Mouse (Mus musculus): ENCODE results near the gene Rgcc. TPM values are rescaled to one million over a fixed set of nuclear protein-coding genes. Genes with fewer than 3 reads are reported as not detected.

Rgcc gene
- total RNA-seq, 1 experiment, result 0.71 TPM

DNA sequence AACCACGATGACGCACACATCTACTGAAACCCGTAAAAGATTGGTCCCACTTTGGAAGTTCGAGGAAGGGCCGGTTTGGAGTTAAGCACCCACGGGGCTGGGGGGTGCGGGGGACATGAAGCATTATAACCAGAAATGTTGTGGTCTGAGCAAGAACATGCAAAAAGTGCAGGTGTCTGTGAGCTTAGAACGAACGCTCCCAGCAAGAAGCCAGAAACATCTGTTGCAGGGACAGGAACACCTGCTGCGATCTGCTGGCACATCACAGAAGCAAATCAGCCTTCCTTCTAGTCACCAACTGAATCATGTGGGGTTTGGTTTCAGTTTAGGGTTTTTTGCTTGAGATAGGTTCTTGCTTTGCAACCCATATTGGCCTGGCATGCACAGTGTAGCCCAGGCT is 33.6 kb downstream of the Rgcc start:
- no peak overlapping the region for H3K4me3 ChIP-seq (ENCODE audit: insufficient read depth in 1 of 2, low read depth in 1 of 2, low read length in 2 of 2, poor library complexity in 1 of 2, severe bottlenecking in 1 of 2)
- H3K9ac ChIP-seq (ENCODE audit: insufficient read depth, low read depth, low read length, poor library complexity, severe bottlenecking), result no peak overlapping the region
- no peaks in the 10 kb centered on the region for H3K9me3 ChIP-seq (ENCODE audit: control insufficient read depth, insufficient read depth, low read depth, low read length)
- TF ChIP-seq ZNF384 (IDR thresholded peaks at IDR 0.05; ENCODE audit: low read depth, low read length), result no peak
- no peak for TF ChIP-seq MAFK (IDR thresholded peaks at IDR 0.05; ENCODE audit: insufficient read depth, low read depth, low read length)
- no peak for TF ChIP-seq HCFC1 (IDR thresholded peaks at IDR 0.05; ENCODE audit: borderline replicate concordance, insufficient read depth, low read length)
- no peak for TF ChIP-seq ZC3H11A (IDR thresholded peaks at IDR 0.05; ENCODE audit: borderline replicate concordance, low read depth, low read length)
- H3K4me1 ChIP-seq (ENCODE audit: control insufficient read depth in 2 of 2, insufficient read depth in 2 of 2, low read length in 2 of 2, poor library complexity in 1 of 2), result peaks cover 0 to under 1% of the 10 kb centered on the region in 2 experiments; a peak in 1 of 4 replicates
- H3K27ac ChIP-seq (ENCODE audit: insufficient read depth, low read depth, low read length, poor library complexity, severe bottlenecking), result no peak overlapping the region
- in situ Hi-C loops (cut with MboI; ENCODE audit: low sequenced_read_pairs in 2 of 2, unreplicated experiment in 2 of 2), result no loop called here
- H3K36me3 ChIP-seq (ENCODE audit: control insufficient read depth, insufficient read depth, low read length, poor library complexity, severe bottlenecking), result no peaks in the 10 kb centered on the region
- DNase-seq (ENCODE audit: low read depth, low spot score), result no peak

DNA sequence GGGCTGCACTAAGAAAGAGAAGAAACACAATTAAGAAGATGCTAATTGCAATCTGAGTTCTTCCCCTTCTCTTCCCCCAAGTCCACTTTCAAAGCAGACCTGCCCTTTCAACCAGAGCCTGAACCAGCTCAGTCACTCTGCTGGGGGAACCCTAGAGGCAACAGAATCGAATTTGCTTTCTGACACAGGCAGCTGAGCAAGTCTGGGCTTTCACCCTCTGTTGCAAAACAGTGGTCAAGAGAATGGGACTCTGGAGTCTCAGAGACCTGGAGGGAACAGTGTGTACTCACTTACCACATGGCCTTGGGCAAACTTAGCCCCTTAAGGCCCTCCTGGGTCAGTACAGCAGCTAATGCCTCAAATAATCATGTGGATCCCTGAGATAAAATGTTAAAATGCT is 34.1 kb downstream of the Rgcc start:
- Histone ChIP-seq H3K27ac (ENCODE audit: insufficient read depth, low read depth, low read length, poor library complexity, severe bottlenecking) (no peak overlapping the region), H3K36me3 (ENCODE audit: control insufficient read depth, insufficient read depth, low read length, poor library complexity, severe bottlenecking) (no peaks in the 10 kb centered on the region), H3K9ac (ENCODE audit: insufficient read depth, low read depth, low read length, poor library complexity, severe bottlenecking) (no peak overlapping the region), H3K4me1 (ENCODE audit: control insufficient read depth in 2 of 2, insufficient read depth in 2 of 2, low read length in 2 of 2, poor library complexity in 1 of 2) (no peaks in the 10 kb centered on the region), H3K4me3 (ENCODE audit: insufficient read depth in 1 of 2, low read depth in 1 of 2, low read length in 2 of 2, poor library complexity in 1 of 2, severe bottlenecking in 1 of 2) (no peak overlapping the region), H3K9me3 (ENCODE audit: control insufficient read depth, insufficient read depth, low read depth, low read length) (no peaks in the 10 kb centered on the region)
- in situ Hi-C loops (cut with MboI; ENCODE audit: low sequenced_read_pairs in 2 of 2, unreplicated experiment in 2 of 2), result no loop called here
- TF ChIP-seq CHD2 (IDR thresholded peaks at IDR 0.05; ENCODE audit: low read depth, low read length) (no peak), HCFC1 (IDR thresholded peaks at IDR 0.05; ENCODE audit: borderline replicate concordance, insufficient read depth, low read length) (no peak), MAFK (IDR thresholded peaks at IDR 0.05; ENCODE audit: insufficient read depth, low read depth, low read length) (no peak), ZNF384 (IDR thresholded peaks at IDR 0.05; ENCODE audit: low read depth, low read length) (no peak)
- DNase-seq (ENCODE audit: low read depth, low spot score), result no peak

DNA sequence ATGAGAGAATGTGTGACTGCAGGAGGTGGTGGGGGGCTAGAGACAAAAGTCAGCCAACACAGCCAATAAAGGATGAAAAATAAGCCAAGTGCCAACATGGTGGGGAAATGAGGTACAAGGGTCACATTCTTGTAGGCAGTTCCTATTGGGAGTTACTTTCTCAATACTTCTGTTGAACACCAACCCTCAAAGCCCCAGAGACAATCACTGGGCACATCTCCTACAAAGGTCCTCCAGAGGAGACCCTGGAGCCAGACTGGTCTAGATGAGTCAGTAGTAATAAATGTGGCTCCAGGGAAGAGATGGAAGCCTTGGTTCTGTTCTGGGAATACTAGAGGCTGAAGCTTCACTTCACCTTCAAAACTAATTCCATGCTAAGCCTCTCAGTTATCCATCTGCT is 35.0 kb downstream of the Rgcc start:
- no peaks in the 10 kb centered on the region for H3K9me3 ChIP-seq (ENCODE audit: control insufficient read depth, insufficient read depth, low read depth, low read length)
- TF ChIP-seq CHD2 (IDR thresholded peaks at IDR 0.05; ENCODE audit: low read depth, low read length), result no peak
- H3K4me1 ChIP-seq (ENCODE audit: control insufficient read depth in 2 of 2, insufficient read depth in 2 of 2, low read length in 2 of 2, poor library complexity in 1 of 2), result no peaks in the 10 kb centered on the region
- in situ Hi-C loops (cut with MboI; ENCODE audit: low sequenced_read_pairs in 2 of 2, unreplicated experiment in 2 of 2), result no loop called here
- H3K4me3 ChIP-seq (ENCODE audit: insufficient read depth in 1 of 2, low read depth in 1 of 2, low read length in 2 of 2, poor library complexity in 1 of 2, severe bottlenecking in 1 of 2), result no peak overlapping the region
- no peak overlapping the region for H3K9ac ChIP-seq (ENCODE audit: insufficient read depth, low read depth, low read length, poor library complexity, severe bottlenecking)
- no peak overlapping the region for H3K27ac ChIP-seq (ENCODE audit: insufficient read depth, low read depth, low read length, poor library complexity, severe bottlenecking)
- no peak for DNase-seq (ENCODE audit: low read depth, low spot score)
- H3K36me3 ChIP-seq (ENCODE audit: control insufficient read depth, insufficient read depth, low read length, poor library complexity, severe bottlenecking), result no peaks in the 10 kb centered on the region

DNA sequence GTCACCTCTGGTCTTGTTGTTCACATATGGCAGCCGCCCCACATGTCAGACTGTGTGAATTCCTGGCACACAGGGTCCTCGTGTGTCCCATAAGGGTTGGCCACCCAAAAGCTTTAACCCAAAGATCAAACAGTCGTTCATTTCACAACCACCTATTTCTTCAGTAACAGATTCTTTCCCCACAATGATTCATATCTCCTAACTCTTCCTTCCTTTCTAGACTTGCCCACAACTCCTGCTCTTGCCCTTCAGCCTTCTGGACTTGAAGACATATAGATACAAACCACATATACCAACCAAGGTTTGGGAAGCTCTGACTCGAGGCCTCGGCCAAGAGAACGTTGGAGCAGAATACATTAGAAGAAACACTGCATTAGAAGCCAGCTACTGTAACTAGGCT is 35.7 kb downstream of the Rgcc start:
- H3K9me3 ChIP-seq (ENCODE audit: control insufficient read depth, insufficient read depth, low read depth, low read length), result no peaks in the 10 kb centered on the region
- in situ Hi-C loops (cut with MboI; ENCODE audit: low sequenced_read_pairs in 2 of 2, unreplicated experiment in 2 of 2), result no loop called here
- TF ChIP-seq ZNF384 (IDR thresholded peaks at IDR 0.05; ENCODE audit: low read depth, low read length), result no peak
- TF ChIP-seq MAFK (IDR thresholded peaks at IDR 0.05; ENCODE audit: insufficient read depth, low read depth, low read length), result no peak
- no peak for TF ChIP-seq ZC3H11A (IDR thresholded peaks at IDR 0.05; ENCODE audit: borderline replicate concordance, low read depth, low read length)
- no peak for TF ChIP-seq HCFC1 (IDR thresholded peaks at IDR 0.05; ENCODE audit: borderline replicate concordance, insufficient read depth, low read length)
- TF ChIP-seq CHD2 (IDR thresholded peaks at IDR 0.05; ENCODE audit: low read depth, low read length), result no peak
- DNase-seq (ENCODE audit: low read depth, low spot score), result no peak
- no peak overlapping the region for H3K4me3 ChIP-seq (ENCODE audit: insufficient read depth in 1 of 2, low read depth in 1 of 2, low read length in 2 of 2, poor library complexity in 1 of 2, severe bottlenecking in 1 of 2)
- no peaks in the 10 kb centered on the region for H3K36me3 ChIP-seq (ENCODE audit: control insufficient read depth, insufficient read depth, low read length, poor library complexity, severe bottlenecking)
- H3K4me1 ChIP-seq (ENCODE audit: control insufficient read depth in 2 of 2, insufficient read depth in 2 of 2, low read length in 2 of 2, poor library complexity in 1 of 2), result no peaks in the 10 kb centered on the region
- H3K27ac ChIP-seq (ENCODE audit: insufficient read depth, low read depth, low read length, poor library complexity, severe bottlenecking), result no peak overlapping the region
- no peak overlapping the region for H3K9ac ChIP-seq (ENCODE audit: insufficient read depth, low read depth, low read length, poor library complexity, severe bottlenecking)

DNA sequence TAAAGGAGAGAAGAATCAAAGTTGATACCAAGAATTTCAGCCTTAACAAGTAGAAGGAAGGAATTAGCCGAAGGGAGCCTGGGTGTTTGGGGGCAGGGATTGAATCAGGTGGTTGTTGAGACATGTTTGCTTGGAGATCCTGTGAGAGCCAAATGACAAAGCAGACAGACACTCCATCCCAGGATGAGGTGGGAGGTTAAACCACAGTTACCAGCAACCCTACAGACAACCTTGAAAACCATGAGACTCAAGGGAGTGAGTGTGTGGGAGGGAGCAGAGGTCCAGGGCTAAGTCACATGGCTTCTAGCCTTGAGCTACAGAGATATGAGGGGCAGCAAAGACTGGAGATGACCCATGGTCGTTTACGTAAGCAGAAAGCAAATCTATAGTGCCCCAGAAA is 38.1 kb downstream of the Rgcc start:
- in situ Hi-C loops (cut with MboI; ENCODE audit: low sequenced_read_pairs in 2 of 2, unreplicated experiment in 2 of 2), result no loop called here
- no peaks in the 10 kb centered on the region for H3K4me1 ChIP-seq (ENCODE audit: control insufficient read depth in 2 of 2, insufficient read depth in 2 of 2, low read length in 2 of 2, poor library complexity in 1 of 2)
- no peak overlapping the region for H3K4me3 ChIP-seq (ENCODE audit: insufficient read depth in 1 of 2, low read depth in 1 of 2, low read length in 2 of 2, poor library complexity in 1 of 2, severe bottlenecking in 1 of 2)

More for the DNA sequence above, 38.1 kb downstream of the Rgcc start:
- Histone ChIP-seq H3K27ac (ENCODE audit: insufficient read depth, low read depth, low read length, poor library complexity, severe bottlenecking) (no peak overlapping the region), H3K36me3 (ENCODE audit: control insufficient read depth, insufficient read depth, low read length, poor library complexity, severe bottlenecking) (no peaks in the 10 kb centered on the region), H3K9me3 (ENCODE audit: control insufficient read depth, insufficient read depth, low read depth, low read length) (no peaks in the 10 kb centered on the region), H3K9ac (ENCODE audit: insufficient read depth, low read depth, low read length, poor library complexity, severe bottlenecking) (no peak overlapping the region)
- no peak for DNase-seq (ENCODE audit: low read depth, low spot score)
- TF ChIP-seq ZNF384 (IDR thresholded peaks at IDR 0.05; ENCODE audit: low read depth, low read length) (no peak), ZC3H11A (IDR thresholded peaks at IDR 0.05; ENCODE audit: borderline replicate concordance, low read depth, low read length) (no peak), MAFK (IDR thresholded peaks at IDR 0.05; ENCODE audit: insufficient read depth, low read depth, low read length) (no peak), HCFC1 (IDR thresholded peaks at IDR 0.05; ENCODE audit: borderline replicate concordance, insufficient read depth, low read length) (no peak), CHD2 (IDR thresholded peaks at IDR 0.05; ENCODE audit: low read depth, low read length) (no peak)
